Mouse (Mus musculus) cerebellum, postnatal 14 days (tissue): ENCODE measurements around the gene Rmi1.
"Not testable (repeated sequence)": the region's sequence is repeated elsewhere in the genome, so short reads cannot be mapped to it uniquely, and the experiment has no call there.

Experiments
- DNase-seq, 2 experiments: peaks; one replicate each; pipeline ENCODE4 v3.0.0; 2021; ENCODE audit warnings: mixed read lengths in 2 of 2

The Rmi1 gene

DNA sequence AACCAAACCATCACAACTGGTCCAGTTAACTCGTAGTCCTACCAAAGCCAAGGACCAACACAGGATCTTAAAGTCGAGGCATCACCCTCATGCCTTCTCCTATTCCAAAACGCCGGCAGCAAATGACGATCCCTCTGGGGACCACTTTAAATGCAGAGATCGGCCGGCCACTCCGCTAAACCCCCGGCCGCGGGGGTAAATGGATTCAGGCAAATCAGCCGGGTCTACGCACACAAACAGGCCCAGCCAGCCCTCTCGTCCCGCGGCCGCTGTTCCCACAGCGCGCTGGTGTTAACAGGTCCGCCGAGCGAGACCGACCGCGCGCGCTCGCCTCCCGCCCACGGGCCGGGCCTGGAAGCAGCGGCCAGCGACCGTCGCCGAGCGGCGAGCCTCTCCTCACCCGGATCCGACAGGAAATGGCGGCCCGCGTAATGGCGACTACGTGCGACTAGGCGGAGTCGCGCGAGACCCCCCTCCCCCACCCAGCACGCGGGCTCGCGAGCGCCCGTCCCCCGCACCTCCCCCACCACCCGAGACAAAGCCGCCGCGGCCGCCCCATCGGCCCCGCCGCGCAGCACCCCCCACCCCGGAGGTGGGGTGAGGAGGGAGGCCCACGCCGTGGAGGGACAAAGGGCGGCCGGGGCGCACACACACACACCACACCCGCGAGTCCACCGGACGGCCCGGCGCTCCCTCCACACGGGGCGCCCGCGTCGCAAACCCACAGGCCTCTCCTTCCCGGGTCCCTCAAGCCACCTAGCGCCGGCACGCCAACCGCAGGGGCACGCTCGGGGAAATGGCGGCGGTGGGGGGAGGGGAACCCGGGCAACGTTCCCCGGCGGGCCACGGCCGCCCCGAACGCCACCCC is 679 bp upstream of the Rmi1 start:
- DNase-seq, result peak; percentile 86 to 93

DNA sequence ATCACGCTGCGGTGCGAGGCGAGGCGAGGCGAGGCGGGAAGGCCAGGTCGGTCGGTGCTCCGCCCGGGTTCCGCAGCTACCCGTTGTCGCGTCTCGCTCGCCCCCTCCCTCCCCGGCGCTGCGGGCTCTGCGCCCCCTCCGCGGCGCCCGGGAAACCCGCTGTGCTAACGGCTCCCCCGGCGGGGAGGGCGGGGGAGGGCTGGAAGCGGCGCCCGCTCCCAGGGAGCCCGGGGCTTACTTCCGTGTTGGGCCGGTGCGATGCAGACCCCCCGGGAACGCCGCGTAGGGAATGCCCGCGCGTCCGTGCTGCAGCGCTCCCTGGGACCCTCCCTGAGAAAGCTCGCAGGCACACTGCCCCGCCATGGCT is 679 bp downstream of the Rmi1 start:
- DNase-seq, result no peak

DNA sequence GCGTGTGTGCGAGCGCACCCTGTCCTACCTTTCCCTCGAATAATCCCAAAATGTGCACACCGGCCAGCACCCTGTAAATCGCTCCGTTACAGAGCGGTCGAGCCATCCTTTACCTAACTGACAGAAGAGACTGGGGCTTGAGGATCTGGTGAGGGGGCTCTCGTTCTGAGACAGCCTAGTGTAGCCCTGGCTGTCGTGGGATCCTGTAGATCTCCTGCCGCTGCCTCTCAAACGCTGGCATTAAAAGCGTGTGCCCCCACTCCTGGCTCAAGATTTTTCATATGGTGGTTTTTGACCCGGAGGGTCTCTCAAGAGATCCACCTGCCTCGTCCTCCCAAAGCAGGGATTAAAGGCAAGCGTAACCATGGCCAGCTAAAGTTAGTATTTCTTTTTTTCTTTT is 1.2 kb downstream of the Rmi1 start, which contains the start of gene Hnrnpk:
Gene Hnrnpk (minus strand): TSS at position 101 of the 400 bp plus-strand sequence.
- DNase-seq, result not testable (repeated sequence)

DNA sequence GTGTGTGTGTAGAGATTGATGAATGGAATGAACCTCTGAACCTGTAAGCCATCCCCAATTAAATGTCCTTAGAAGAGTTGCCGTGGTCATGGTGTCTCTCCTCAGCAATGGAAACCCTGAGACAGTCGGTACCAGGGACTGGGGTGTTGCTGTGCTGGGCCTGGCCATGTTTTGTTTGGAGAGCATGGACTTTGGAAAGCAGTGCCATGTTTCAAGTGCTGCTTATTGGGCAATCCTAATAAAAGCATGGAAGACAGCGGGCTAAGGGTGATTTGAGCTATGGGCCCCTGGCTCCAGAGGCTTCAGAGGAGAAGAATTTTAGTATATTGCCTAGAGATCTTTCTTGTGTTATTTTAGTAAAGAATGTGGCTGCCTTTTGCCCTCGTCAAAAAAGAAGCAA is 9.0 kb downstream of the Rmi1 start:
- DNase-seq, result no peak

DNA sequence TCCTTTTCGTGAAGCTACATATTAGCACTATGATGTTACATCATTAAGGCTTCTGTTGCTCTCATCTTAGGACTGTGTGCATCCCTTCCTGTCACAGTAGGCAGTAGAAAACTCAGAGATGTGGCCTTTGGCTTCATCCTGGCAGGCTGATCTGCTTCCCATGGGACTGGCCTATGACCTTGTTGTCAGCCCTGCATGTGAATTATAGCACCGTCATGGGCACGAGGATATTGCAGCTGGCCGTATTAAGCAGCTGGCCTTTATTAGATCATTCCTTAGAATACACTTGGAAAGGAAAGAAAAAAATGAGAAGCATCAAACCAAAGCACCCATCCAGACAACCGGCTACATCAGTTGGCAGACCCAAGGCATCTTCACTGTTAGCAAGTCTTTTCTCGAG is 13.3 kb downstream of the Rmi1 start:
- no peak for DNase-seq

DNA sequence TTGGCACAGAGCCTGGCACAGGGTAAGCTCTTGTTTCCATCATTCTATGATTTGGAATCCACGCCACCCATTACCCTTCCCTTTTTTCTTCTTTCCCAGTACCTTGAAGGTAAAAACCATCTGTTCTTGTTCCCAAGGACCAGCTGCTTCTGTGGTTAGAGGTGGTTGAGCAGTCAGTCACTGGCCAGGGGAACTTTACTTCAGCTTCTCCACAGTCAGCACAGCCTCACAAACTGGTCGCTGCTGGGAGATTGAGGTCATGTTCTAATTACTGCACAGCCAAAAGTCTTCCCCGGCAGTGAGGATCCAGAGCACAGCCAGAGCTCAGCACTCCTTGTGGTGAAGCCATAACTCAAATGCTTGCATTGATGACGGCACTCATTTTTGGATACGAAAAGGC is 13.8 kb downstream of the Rmi1 start:
- DNase-seq, result peak in 1 of 2 experiments; percentile 22

DNA sequence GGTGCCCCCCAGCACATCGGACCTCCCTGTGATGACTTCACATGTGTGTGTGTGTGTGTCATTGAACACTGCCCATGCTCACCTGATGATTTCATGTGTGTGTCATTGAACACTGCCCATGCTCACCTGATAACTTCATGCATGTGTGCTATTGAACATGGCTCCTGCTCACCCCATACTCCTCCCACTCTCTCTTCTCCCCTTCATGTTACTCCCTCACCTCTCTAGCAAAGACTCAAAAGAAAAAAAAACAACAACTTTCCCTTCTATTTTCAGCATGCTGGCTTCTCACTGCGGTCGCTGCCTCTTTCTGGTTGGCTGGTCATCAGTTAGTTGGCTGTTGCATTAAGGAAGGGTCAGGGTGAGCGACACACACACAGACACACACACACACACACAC is 16.6 kb downstream of the Rmi1 start:
- no peak for DNase-seq

DNA sequence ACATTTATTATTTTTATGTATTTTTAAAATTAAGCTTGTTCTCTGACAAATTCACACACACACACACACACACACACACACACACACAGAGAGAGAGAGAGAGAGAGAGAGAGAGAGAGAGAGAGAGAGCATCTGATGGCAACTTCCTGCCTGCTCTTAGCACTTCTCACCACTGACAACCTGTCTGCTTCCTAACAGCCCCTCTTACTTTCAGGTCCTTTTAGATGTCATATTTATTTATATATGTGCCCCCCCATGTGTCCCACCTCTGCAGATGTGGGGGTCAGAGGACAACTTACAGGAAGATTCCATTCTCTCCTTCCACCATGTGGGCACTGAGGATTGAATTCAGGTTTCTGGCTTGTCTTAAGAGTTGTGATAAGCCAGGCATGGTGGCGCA is 17.2 kb downstream of the Rmi1 start:
- no peak for DNase-seq

DNA sequence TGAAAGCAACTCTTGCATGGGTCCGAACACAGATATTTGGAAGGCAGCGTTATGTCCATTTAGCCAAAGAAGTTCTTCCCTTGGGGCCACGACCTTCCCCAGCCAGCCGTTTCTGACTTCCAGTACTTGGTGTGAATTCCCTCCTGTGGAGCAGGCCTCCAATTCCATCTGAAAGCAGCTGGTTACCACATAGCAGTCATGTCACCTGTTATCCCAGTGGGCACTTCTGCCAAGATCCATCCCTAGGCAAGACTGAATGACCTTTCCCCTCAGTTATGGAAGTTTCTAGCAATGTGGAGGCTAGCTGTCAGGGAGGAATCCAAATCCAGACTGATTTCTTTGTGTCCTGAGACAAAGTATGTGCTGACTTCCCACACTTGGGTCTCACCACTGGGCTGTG is 19.0 kb downstream of the Rmi1 start:
- DNase-seq, result no peak

DNA sequence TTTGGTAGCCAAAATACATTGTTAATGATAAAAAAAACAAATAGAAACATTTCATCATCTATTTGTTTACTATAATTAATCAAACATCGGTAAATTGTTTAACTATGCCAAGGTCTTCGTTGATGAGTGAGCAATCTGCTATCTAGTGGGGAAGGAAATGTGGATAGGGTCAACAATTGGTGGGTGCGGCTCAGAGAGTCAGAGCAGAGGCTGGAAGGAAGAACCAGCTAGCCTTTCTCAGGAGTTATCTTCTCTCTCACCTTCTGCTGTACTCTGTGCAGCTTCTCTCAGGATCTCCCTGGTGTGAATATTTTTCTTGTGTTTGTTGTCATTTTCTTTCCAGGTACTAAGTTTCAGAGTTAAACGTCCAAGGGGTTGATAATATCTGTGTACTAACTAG is 20.2 kb downstream of the Rmi1 start:
- DNase-seq, result no peak

DNA sequence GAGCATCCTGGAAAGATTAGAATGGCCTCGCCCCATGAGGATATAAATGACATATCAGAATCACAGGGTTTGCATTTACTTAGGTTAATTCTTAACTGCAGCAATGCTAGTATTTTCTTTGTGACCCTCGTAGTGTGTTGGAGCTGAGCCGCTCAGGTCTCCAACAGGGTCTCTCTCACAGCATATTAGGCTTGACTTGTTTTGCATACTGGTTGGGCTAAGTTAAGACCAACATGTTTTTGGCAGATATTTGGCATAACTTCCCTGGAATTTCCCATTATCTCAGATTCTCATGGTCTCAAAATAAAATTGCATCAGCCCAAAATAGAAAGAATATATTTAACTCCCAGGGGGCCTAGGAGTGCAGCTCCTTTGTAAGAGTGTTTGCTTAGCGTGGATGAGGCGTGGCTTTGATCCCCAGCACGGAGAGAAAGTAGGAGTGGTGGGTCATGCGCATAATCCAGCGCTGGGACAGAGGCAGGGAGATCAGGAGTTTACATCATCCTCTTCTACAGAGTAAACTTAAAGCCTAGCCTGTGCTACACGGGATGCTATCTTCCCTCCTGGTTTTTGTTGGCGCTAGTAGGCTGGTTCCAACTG is 21.1 kb downstream of the Rmi1 start:
- DNase-seq, result no peak

DNA sequence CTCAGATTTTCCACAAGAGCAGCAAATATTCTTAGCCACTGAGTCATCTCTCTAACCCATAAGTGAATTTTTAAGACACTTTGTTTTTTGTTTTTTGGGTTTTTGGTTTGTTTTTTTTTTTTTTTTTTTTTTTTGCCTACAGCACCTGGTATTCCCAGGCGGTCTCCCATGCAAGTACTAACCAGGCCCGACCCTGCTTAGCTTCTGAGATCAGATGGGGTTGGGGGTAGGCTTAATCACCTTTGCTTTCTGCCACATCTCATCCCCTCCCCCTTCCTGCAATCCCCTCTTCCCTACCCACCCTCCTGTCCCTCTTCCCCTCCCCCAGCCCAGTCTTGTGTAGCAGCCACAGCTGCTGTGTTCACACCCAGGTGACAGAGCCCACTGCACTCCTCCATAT is 37.7 kb downstream of the Rmi1 start:
- no peak for DNase-seq

DNA sequence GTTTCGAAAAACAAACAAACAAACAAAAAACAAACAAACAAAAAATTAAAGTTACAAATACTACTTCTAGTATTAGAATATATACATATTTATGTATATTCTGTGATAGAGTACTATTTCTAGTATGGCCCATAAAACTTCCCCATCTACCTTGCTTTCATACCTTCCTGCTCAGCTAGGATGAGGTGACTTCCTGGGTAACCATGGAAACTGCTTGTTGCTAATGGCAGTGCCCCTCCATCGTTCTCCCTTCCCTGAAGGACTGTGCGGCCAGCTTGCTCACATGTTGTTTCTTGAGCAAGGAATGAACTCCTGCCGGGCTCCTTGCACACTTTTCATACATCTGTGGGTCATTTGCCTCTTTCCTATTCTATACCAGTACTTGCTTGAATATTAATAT is 41.3 kb downstream of the Rmi1 start:
- DNase-seq, result no peak

DNA sequence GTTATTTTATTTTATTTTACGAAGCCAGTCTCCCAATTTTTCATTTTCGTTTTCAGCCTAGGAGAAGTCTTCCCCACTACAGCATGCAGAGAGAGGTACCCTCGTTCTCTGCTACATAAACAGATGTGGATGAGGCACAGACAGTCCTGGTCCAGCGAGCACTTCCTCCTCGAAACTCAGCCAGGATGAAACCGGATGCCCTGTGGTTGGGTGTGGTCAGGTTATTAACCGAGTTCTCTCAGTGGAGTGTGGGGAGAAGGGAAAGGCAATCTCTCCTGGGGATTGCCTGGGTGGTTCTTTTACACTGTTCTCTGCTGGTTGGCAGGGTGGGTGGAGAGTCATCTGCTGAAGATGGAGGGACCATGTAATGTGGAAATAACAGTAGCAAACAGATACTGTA is 41.7 kb downstream of the Rmi1 start:
- DNase-seq, result no peak

DNA sequence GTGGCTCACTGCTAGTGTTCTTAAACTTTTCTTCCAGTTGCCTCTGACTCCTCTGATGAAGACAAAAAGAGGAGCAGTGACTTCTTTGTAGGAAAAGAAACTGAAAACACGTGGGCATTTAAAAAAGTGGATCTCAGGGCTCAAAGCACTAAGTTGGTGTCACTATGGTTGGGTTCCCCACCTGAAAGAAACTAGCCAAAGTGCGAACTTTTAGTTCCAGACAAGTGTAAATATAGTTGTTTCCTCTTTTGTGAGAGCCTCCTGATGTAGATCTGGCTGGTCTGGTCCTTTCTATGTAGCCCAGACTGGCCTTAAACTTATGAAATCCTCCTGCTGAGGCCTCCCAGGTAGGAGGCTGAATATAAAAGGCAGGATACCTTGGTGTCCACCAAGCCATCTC is 44.5 kb downstream of the Rmi1 start:
- DNase-seq, result no peak

DNA sequence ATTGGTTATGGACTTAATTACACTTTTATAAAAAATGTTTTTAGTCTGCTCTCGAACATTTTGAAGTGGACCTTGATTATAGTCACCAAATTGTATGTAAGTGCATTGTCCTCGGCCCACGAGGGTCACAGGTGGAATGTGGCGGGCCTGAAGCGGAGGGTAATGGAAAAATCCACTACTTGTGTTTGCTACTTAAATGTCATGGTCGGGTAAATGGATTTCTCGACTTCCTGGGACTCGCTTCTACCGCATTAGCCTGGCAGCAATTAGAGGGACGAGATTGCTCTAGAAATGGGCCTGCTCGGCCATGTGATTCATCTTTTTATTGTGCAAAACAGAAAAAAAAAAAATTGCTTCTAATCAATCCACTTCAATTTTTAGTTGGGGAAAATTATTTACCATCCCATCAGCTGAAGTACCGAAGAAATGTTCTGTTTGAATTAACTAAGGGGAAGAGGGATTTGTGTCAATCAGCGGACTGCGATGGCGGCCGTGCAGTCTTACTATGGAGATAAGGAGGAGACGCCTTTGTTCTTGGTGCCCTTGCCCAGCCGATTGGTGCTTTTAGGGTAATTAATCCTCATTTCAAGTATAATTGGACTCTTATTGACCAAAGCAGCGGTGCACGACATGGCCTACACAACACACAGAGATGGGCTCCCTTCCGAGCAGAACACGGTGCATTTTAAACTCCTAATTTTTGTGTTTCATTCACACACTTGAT is 48.6 kb downstream of the Rmi1 start:
- no peak for DNase-seq

DNA sequence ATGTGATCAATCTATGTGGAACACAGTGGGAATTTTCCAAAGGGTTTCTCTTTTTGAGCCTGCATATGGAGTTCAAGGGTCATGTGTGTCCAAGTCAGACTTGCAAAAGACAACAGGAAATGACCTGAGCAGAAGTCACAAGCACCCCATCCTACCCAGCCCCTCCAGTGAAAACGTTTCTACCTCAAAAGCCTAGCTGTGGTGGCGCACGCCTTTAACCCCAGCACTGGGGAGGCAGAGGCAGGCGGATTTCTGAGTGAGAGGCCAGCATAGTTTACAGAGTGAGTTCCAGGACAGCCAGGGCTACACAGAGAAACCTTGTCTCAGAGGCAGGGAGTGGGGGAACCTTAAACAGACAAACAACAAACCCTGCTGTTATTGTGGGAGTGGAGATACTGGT is 50.2 kb downstream of the Rmi1 start:
- DNase-seq, result no peak

DNA sequence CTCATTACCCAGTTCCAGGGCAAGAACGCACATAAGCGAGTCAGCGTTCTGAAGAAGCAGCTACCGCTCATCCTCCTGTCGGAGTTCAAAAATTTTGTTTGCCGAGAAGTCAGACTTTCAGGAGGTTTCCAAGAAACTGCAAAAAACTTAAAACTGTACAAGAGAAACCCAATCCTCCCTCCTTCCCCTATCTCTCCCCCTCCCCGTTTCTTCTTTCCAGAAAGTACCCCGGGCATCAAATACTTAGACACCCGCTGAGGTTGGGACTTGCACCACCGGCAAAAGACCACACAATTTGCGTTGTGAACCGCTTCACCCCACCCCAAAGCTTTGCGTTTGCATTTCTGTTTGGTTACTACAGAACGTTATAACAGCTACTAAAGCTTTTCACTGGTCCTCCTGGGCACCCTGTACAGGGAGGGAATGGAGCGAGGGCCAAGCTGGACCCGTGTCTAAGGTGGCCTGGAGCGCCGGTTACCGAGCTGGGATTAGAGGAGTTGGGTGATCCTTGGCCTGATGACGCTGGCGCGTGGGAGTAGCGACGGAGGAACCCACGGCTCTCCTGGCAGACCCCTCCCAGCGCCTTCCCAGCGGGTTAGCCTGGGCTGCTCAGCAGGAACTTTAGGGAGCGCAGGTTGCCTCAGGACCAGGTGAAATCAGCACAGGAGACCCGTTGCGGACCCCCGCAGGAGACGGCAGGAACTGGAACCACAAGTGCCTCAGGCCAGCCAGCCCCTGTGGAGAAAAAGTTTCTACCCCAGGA is 50.8 kb downstream of the Rmi1 start:
- peak in 1 of 2 experiments; percentile 11 for DNase-seq

DNA sequence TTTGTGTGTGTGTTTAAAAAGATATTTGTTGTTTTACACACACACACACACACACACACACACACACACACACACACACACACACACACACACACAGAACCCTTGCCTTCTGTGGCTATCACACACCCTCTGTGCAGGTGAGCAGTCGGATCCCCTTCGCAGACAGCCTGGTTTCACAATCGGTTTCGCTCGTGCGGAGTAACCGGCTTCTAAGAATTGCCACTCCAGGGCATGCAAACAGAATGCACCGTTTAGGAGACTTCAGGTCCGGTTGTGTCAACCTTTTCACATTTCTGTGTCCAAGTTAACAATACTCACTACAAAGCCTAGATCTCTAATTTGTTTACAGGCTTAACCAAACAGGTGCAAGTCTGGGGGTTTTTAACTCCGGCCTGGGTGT is 51.5 kb downstream of the Rmi1 start:
- no peak for DNase-seq

DNA sequence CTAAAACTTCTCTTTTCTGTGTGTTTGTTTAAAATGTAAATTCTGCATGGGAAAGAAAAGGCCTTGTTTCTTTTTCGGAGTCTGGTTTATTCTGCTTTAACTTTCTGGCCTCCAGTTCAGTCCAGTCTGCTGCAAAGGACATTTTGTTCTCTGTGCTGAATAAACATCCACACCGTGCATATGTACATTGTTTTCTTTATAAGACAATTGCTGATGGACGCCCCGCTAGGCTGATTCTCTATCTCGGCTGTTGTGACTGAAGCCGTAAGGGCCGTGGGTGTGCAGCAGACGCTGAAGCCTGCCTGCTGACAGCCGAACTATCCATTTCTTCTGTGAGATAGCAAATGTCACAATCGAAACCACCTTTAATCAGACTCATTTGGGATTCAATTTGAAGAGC is 54.5 kb downstream of the Rmi1 start:
- no peak for DNase-seq

DNA sequence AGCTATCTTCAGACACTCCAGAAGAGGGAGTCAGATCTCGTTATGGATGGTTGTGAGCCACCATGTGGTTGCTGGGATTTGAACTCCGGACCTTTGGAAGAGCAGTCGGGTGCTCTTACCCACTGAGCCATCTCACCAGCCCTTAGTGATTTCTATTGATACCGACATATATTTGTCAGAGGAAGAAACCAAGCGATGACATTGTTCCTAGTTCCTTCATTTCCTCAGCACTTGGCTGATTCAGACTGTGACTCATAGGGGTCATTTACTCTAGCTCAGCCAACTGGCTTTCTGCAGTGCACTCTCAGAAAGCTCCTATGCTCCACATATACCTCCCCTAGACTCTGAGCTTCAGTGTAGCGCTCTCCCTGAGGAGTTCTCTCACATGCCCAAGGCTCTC is 56.8 kb downstream of the Rmi1 start:
- not testable (repeated sequence) for DNase-seq
